Mouse (Mus musculus) G1E-ER4 (cell line): ENCODE data around the gene Mcoln2. TPM values are rescaled to one million over a fixed set of nuclear protein-coding genes. Genes with fewer than 3 reads are reported as not detected.

Experiments used
- GATA1 ChIP-seq: IDR thresholded peaks from one replicate; pipeline ENCODE4 v1.8.0; 2012; ENCODE audit warnings: low read length, inconsistent platforms
- polyA plus RNA-seq: library from polyadenylated mRNA; stranded (reverse); fragments of >175 nt; gene quantifications from 2 replicates; pipeline ENCODE4 v1.2.3, GENCODE M21; 2012

Mcoln2 gene
- polyA plus RNA-seq = not detected in 2 replicates

DNA sequence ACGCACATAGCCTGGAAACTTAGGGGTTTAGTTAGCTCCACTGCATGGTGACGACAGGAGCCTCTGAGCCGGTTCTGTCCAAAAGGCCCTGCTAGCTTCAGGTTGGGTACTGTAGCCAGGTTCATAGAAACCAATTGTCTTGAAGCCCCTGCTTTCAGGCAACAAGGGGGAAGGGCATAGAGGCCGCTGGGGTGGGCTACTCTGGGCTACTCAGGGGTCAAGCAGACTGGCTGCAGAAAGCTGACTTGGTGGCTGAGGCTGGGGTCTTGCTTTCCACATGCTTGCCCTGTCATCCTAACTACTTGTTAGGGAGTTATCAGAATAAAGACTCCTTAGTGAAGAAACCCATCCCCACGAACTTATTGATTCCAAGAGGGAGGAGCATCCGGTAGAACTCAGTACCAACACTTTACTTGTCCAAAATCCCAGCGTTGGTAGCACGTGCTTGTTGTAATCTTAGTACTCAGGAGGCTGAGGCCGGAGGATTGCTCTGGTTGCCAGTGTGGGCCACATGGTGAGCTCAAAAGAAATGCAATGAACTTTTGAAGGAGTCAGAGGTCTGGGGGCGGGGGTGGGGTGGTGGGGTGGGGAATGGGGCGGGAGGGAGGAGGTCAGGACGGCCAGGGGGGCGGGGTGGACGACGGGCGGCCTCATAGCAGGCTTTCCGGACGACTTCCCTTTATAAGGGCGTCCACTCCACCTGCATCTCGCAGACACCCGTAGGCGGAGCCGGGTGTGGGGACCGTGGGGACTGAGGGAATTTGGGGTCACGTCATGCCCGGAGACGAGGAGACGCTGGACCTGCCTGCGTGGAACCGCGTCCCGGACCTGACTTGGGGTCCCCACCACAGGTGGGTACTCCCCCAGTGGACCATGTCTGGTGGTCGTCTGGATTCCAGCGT lies at the start of gene Mcoln2:
Mcoln2 (plus strand) TSS at position 678 of the 902 bp plus-strand sequence.
- TF ChIP-seq GATA1 = no peak

DNA sequence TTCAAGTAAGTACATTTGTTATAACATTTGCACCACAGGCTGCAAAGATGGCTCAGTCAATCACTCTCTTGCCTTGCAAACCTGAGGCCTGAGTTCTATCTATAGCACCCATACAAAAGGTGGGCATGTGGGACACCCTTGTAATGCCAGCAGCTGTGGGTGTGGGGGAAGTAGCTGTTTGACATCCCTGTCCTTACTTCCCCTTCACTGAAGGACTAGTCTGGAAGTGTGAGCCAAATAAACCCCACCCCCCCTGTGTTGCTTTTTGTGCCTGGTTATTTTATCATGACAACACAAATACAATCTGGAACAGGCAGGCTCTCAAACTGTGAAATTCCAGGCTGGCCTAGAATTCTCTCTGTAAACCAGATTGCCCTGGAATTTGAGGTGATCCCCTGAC lies 49.7 kb upstream of the Mcoln2 start:
- TF ChIP-seq GATA1 = no peak

DNA sequence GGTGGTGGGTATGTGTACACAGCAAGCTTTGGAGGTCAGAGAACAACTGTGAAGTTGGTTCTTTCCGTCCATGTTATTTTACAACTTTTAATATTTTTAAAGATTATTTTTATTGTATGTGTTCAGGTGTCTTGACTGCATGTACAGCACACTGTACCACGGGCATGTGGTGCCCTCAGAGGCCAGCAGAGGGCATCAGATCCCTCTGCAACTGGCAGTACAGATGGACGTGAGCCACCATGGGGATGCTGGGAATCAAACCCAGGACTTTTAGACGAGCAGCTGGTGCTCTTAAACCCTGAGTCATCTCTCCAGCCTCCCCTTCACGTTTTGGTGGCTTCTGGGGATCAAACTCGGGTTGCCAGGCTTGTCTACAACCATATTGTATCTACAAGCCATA lies 47.6 kb upstream of the Mcoln2 start:
- no peak for TF ChIP-seq GATA1

DNA sequence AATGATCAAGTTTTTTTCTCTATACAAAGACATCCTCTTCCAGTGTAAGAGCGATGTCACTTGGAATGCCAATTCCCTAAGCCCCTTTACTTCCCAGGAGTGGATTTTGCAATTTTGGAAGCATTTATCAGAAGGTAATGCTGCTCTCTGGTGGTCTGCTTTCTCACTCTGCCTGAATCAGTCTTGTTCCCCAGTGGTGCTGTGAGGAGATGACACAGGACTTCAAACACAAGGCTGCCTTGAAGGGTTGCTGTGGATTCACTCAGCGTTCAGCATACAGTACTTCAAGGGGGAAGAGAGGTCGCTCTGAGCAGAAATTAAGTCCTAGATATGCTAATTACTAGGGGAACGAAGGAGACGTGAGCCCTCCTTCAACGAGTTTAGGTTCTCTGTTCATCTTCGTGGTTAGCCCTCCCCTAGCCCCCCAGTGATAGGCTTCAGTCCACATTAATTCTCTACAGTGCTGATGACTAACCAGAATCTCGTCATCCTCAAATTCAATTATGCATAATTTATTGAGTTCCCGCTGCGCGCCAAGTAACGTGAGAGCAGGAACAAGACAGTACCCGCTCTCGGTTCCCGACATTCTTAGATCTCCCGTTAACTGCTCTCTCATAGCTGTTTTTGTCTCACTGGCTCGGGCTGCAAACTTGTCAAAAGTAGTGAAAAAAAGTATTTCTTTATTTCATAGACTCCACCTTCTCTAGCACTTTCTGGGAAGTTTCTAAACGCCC lies 42.4 kb upstream of the Mcoln2 start:
- TF ChIP-seq GATA1 = no peak

DNA sequence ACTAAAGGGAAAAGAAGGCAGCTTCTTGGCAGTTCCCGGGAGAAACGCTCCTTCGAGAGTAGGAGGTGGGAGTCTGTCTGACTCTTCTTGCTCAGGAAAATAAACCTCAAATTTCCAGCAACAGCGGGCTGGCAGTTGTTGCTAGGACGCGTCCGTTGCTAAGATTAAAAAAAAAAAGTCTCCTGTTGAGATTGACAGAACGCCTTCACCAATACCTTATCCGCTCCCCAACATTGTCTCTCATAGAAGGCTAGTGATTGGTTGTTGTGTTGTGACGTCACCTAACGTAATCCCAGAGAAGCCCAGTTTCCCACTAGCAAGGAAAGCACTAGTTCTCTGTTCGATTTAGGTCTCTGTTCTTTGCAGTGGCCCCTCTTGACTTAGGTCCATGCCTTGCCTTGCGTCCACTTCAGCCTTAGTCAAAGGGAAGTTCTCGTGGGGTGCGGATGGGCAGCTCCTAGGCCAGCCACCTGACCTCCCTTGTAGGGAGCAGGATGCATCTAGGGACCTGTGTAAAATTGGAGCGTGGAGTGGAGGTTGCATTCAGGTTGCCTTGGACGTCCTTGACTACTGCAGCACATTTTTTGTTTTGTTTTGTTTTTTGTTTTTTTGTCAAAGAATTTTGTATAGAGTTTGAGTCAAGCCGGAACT lies 41.6 kb upstream of the Mcoln2 start, which contains the start of gene Wdr63:
Wdr63 (minus strand) TSS at position 210 of the 651 bp plus-strand sequence.
- no peak for TF ChIP-seq GATA1

DNA sequence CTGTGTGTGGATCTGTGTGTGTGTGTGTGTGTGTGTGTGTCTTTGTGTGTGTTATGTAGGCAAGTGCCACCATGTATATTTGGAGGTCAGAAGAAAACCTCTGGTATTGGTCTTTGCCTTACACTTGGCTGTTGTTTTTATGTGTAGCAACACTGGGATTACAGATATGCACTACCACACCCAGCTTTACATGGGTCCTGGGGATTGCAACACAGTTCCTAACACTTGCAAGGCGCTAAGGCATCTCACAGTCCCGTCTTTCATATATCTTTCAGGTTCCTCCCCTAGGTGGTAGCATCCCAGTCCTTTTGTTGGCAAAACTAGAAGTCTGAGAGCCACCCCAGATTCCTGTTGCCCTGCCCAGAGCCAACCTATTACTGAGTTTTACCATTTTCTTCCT lies 40.7 kb upstream of the Mcoln2 start:
- no peak for TF ChIP-seq GATA1

DNA sequence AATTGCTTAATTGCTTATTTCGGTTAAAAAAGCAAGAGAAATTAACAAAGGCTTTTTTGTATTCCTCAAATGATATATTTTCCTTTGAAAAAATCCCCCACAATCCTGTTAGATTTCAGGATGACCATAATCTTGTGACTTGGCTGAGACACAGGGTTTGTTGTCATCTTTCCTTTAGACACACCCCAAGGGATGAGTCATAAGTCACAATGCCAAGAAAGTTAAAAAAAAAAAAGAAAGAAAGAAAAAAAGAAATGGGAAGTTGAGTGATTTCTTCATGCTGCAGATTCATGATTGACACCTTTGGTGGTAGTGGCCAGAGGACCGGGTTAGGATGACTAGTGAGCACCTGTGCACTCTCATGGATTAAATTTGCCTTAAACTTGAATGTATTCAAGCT lies 39.3 kb upstream of the Mcoln2 start:
- no peak for TF ChIP-seq GATA1

DNA sequence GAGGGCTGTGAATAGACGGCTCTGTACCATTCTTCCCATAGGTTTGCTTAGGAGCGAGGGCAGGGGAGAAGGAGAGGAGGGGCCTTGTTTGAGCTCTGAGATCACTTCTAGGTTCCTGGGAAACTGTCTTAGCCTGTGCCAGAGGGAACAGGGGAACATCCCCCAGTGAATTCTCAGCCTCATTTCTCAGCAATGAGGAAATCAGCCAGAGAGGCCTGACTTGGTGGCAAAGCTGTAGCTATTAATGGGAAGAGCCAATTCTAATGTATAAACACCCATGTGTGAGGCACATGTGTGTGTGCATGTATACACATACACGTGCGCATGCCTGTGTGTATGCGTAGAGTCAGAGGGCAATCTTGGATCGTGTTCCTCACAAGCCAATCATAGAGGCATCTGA lies 38.7 kb upstream of the Mcoln2 start:
- no peak for TF ChIP-seq GATA1

DNA sequence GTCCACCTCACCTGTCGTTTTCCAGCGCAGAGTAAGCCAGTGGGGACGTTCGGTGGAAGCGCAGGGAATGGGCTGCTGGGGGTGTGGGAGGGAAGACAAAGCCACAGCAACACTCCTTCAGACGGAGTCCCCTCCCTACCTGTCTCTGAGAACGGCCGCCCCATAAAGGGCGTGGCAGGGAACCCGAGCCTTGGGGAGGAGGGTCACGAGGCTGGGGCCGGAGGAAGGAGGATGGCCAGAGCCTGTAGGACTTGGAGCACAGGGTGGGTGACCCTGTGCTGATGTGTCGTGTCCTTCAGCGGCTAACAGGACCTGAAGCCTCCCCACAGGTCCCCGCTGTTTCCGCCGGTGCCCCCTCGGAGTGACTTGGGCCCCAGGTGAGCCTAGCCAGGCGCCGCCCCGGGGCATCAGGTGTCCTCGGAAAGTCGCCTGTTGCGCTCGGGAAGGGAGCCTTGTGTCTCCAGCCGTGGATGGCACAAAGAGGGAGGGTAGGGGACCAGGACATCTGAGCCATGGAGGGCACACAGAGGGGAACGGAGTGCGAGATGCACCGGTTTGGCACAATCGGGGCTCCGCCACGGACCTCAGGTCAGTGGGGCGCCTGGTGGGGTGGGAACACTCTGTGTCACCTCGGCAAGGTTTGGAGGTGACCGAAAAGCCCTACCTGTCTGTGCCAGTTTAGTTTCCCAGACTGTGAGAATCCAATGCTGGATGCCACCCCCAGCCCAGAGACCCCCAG lies 32.2 kb upstream of the Mcoln2 start, which contains the start of gene Mcoln3:
Mcoln3 (plus strand) TSS at position 193 of the 739 bp plus-strand sequence.
- TF ChIP-seq GATA1 = no peak

DNA sequence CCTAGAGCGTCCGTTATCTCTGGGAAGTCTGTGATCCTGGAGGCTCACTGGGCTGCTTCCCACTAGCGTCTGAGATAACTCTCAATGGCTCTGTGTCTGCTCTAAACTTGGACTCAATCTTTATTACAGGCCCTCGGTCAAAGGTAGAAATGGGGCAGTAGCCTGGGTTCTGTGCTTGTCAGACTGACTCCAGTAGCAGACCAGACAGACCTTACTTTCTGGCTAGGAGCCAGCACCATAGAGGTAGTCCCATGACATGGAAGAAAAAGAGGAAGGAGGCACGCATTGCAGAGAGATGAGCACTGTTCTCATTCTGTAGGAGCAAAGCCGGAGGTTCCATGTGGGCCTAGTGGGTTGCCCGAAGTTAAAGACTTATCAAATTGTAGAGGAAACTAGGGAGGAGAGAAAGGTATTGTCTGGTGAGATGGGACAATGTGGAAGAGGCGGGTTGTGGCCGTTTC lies 31.6 kb upstream of the Mcoln2 start:
- TF ChIP-seq GATA1 = no peak

DNA sequence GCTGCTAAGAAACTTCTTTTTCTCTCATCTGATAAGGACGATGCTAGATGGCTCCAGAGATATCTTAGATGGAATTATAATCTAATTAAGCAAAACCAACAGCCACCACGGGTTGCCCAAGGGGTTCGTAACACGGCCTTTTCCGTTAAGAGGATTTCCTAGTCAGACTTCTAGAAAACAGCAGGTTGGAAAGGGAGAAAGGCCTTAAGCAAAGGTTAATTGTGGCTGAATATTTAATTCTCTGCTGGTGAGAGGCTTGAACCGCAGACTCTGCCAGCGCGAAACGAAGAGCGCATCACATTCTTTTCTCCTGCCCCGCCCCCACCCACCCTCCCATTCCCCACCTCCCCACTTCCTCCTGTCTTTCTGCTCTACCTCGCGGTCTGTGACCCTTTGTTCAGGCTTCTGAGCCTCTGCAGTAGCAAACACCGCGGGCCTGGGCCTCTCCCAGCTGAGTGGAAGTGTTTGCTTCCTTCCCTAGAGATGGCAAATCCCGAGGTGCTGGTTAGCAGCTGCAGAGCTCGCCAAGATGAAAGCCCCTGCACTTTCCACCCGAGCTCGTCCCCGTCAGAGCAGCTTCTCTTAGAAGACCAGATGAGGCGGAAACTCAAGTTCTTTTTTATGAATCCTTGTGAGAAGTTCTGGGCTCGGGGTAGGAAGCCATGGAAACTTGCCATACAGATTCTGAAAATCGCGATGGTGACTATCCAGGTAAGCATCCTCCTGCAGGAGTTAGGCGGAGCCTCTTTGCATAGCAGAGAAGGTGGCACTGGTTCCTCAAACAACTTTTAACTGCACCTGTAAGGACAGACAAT lies 28.1 kb upstream of the Mcoln2 start:
- TF ChIP-seq GATA1 = no peak

DNA sequence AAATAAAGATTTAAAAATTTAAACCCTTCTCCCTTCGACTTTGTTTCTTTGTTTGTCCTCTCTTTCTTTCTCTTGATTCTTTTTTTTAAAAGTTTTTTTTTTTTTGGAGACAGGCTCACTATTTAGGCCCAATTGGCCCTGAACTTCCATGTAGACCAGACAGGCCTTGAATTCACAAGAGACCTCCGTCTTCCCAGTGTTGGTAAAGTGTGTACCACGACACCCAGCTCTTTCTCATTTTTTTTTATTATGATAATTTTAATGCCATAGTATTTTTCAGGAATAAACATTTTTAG lies 27.6 kb upstream of the Mcoln2 start:
- no peak for TF ChIP-seq GATA1

DNA sequence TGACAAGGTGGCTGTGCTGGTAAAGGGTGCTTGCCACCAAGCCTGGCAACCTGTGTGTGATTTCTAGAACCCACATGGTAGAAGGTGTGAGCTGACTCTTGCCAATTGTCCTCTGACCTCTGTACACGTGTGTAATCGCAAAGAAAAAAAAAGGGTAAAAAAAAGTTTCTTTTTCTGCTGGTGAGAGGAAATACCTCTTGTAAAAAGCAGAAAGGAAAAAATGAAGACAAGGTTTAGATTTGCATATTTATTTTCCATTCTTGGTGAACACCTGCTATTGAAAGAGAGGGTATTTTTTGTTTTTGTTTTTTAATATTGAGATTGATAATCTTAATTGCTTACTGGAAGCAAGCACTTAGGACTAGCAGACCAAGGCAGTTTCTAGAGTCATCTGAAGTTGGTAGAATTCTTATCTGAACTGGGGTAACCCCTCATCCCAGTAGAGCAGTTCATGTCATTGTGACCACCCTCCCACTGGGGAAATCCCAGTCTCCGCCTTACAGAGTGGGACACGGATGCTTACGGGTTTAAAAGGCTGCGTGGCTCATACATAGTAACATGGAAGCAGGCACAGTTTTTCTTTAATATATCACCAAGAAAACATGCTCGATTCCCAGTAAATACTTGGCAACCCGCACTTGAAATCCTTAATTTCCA lies 26.7 kb upstream of the Mcoln2 start:
- no peak for TF ChIP-seq GATA1

DNA sequence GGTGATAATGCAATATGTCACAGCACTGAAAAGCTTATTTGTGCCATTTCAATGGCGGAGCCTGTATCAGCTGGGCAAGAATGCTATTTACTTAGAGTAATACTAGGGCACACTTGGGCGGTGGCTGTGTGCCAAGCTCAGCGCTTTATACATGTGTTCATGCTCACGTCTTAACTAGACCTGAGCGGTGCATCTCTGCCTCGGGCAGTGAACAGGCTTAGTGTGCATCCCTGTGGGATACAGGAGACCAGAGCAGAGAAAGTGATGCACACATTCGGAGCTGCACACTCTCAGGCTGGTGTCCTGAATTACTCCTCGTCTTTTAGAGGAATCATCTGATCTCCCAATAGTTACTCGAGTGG lies 26.2 kb upstream of the Mcoln2 start:
- no peak for TF ChIP-seq GATA1
